Mouse (Mus musculus) kidney, embryonic 16.5 days (tissue): ENCODE data around the gene Pick1. TPM values are rescaled to one million over a fixed set of nuclear protein-coding genes. Genes with fewer than 3 reads are reported as not detected.

Experiments
- ATAC-seq: fragments of 200-750 bp; cut with Nextera tagmentation; 2 replicates; pipeline ENCODE4 v1.8.0; 2017; ENCODE audit warnings: moderate TSS enrichment; ENCODE audit not compliant: low FRiP score, low TSS enrichment
- H3K27ac ChIP-seq: fragments of 300-500 bp; sonication (generic); 2 replicates; pipeline ENCODE4 v1.5.1; 2014; ENCODE audit warnings: low read length
- H3K27me3 ChIP-seq: fragments of 300-500 bp; sonication (generic); 2 replicates; pipeline ENCODE4 v1.6.1; 2014; ENCODE audit warnings: low read length, control low read depth, mixed read lengths; ENCODE audit not compliant: insufficient read depth
- H3K36me3 ChIP-seq: fragments of 300-500 bp; sonication (generic); 2 replicates; pipeline ENCODE4 v1.6.1; 2014; ENCODE audit warnings: low read length, control low read depth, mixed read lengths; ENCODE audit not compliant: insufficient read depth
- H3K4me1 ChIP-seq: fragments of 300-500 bp; sonication (generic); 2 replicates; pipeline ENCODE4 v1.6.1; 2014; ENCODE audit warnings: low read length, control low read depth, mixed read lengths; ENCODE audit not compliant: insufficient read depth
- H3K4me2 ChIP-seq: fragments of 300-500 bp; sonication (generic); replicated peaks from 2 replicates; pipeline ENCODE4 v1.6.1; 2014; ENCODE audit warnings: low read depth, low read length
- H3K4me3 ChIP-seq: fragments of 300-500 bp; sonication (generic); 2 replicates; pipeline ENCODE4 v1.5.1; 2014; ENCODE audit warnings: mild to moderate bottlenecking, low read length
- H3K9ac ChIP-seq: fragments of 300-500 bp; sonication (generic); replicated peaks from 2 replicates; pipeline ENCODE4 v1.6.1; 2014; ENCODE audit warnings: low read length
- H3K9me3 ChIP-seq: fragments of 300-500 bp; sonication (generic); 2 replicates; pipeline ENCODE4 v1.6.1; 2016; ENCODE audit warnings: low read length, control low read depth
- WGBS: fragments of 180-500 bp; shearing (Covaris S2); extraction: QIAGEN DNeasy Blood & Tissue Kit; methylation state at CpG from one replicate; pipeline ENCODE4 v1.1.7; 2014; 5-methylcytosine and 5-hydroxymethylcytosine counted together
- polyA plus RNA-seq: library from polyadenylated mRNA; unstranded; fragments of >200 nt; fragmentation: Nextera tagmentation; extraction: Ambion mirVana; gene quantifications from 2 replicates; pipeline ENCODE4 v1.2.1, GENCODE M21; 2015

The Pick1 gene
- polyA plus RNA-seq: 56.9 and 57.8 TPM in 2 replicates

DNA sequence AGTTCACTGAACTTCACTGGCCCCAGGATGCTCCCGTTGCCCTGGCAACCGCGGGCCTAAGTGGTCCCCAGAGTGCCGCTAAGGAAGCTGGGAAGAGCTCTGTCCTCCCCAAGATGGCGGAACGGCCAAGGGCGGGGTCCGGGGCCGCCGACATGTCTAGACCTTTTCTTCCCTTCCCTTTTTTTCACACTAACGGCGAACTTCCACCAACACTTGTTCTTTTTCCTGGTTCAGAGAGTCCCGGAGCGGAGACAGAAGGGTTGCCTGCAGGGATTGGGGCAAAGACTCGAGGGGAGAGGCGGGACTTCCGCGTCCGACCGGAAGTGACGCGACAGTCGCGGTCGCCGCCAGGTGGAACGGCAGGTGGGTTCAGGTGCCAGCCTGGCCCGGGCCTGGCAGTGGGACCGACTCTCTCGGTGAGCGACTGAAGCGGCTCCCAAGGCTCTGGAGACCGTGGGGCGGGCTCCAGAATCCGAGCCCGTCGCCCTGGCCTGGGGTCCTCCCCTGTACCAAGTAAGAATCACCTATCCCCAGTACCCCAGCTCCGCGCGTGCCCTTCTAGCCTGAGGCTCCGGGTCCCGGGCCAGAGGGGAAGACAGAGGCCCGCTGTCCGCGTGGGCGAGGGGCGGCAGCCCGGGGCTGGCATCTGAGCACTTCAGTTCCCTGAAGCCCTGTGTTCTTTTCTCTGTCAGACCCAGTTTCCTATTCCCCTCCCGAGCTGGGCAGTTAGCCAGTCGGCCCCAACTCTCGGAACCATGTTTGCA lies at the start of gene Pick1, which contains the start of gene Gm49486:
Gene Pick1 (plus strand): TSS at position 116 of the 764 bp plus-strand sequence.
Gene Gm49486 (plus strand): TSS at position 334 of the 764 bp plus-strand sequence.
- H3K4me1 ChIP-seq: peaks cover 11% of the 10 kb centered on the region
- ATAC-seq: peak; percentile 87
- H3K9me3 ChIP-seq: no peaks in the 10 kb centered on the region
- H3K4me3 ChIP-seq: peak within 1 kb of the TSS; percentile 77
- peak within 1 kb of the TSS; percentile 99 for H3K27ac ChIP-seq
- peak within 1 kb of the TSS; percentile 91 for H3K4me2 ChIP-seq
- under 1% methylated on average over 51 of the region's 51 CpGs for WGBS
- peaks cover 9% of the 10 kb centered on the region; the same call in 1 of the 2 replicates for H3K36me3 ChIP-seq
- no peaks in the 10 kb centered on the region for H3K27me3 ChIP-seq
- peak within 1 kb of the TSS; percentile 86 for H3K9ac ChIP-seq

DNA sequence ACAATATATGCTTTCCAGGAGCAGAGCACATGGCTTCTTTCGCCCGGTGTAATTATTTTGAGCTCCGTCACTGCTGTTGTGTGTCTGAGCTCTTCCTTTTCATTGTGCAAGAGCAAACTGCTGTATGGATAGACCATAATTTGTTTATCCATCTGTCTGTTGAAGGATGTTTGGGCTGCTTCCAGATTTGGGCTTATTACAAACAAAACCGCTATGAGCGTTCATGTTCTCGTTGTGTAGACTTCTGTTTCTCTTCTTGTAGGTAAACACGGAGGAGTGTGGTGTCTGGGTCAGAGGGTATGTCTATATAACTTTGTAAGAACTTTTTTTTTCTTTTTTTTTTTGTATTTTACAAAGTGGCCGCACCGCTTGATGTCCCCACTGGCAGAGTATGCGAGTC lies 43.8 kb upstream of the Pick1 start:
- Histone ChIP-seq H3K9ac (no peak overlapping the region), H3K36me3 (no peaks in the 10 kb centered on the region), H3K4me3 (no peak overlapping the region), H3K27me3 (no peaks in the 10 kb centered on the region), H3K27ac (no peak overlapping the region), H3K9me3 (no peaks in the 10 kb centered on the region), H3K4me2 (no peak overlapping the region), H3K4me1 (no peaks in the 10 kb centered on the region)
- 74% methylated on average over 10 of the region's 10 CpGs for WGBS
- no peak for ATAC-seq

DNA sequence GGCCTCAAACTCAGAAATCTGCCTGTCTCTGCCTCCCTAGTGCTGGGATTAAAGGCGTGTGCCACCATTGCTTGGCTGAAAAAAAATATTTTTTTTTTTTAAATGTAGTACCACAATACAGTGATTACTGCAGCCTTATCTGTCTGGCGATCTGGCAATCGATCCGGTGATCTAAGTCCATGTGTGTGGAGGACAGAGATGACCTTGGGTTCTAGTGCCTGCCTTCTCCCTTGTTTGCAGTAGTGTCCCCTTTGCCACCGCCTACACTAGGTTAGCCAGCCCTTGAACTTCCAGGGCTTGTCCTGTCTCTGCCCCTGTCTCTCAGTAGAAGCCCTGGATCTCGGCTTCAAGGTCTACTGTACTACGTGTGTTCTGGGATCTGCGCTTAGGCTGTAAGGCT lies 41.2 kb upstream of the Pick1 start:
- 95% methylated on average over 8 of the region's 8 CpGs for WGBS
- no peaks in the 10 kb centered on the region for H3K27me3 ChIP-seq
- no peak overlapping the region for H3K27ac ChIP-seq
- no peaks in the 10 kb centered on the region for H3K36me3 ChIP-seq
- H3K4me1 ChIP-seq: 0 out of 2 replicates have a peak, but pooled peaks cover under 1% of the 10 kb centered on the region
- H3K4me2 ChIP-seq: no peak overlapping the region
- peaks cover 4% of the 10 kb centered on the region; the same call in 1 of the 2 replicates for H3K9me3 ChIP-seq
- no peak overlapping the region for H3K9ac ChIP-seq
- H3K4me3 ChIP-seq: no peak overlapping the region
- ATAC-seq: no peak

DNA sequence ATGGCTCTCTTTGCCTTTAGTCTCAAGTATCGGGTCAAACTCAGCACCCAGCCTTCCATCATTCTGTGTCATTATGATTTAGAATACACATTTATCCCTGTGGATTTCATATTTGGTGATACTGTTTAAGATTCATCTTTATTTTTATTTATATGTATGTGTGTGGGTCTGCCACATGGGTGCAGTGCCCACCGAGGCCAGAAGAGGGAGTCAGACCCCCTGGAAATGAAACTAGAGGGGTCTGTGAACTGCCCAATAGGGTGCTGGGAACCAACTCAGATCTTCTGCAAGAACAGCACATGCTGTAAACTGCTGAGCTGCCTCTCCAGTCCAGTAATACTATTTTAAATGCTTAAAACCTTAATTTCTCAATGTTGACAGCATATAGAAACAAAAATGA lies 37.5 kb upstream of the Pick1 start:
- H3K4me3 ChIP-seq: no peak overlapping the region
- 93% methylated on average over 2 of the region's 2 CpGs for WGBS
- H3K9ac ChIP-seq: no peak overlapping the region
- 0 out of 2 replicates have a peak, but pooled peaks cover 10% of the 10 kb centered on the region for H3K4me1 ChIP-seq
- H3K9me3 ChIP-seq: peaks cover 4% of the 10 kb centered on the region; the same call in 1 of the 2 replicates
- no peak for ATAC-seq
- H3K36me3 ChIP-seq: no peaks in the 10 kb centered on the region
- no peak overlapping the region for H3K27ac ChIP-seq
- H3K27me3 ChIP-seq: no peaks in the 10 kb centered on the region
- H3K4me2 ChIP-seq: no peak overlapping the region

DNA sequence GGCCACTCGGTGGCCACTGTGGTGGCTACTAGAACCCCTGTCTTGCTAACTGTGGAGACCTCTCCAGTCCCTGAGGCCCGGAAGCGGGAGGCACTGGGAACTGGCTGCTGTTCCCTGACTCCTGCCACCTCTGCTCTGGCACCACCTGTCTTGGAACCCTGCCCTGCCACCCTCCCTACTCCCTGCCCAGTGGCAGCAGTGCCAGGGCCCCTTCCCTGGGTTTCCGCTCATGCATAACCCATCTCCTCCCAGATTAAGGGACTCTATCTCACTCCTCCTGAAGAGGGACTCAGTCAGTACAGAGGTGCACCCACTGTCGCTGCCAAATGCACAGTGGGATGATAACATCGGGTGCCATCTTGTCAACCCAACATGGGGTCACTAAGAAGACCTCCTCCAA lies 36.5 kb upstream of the Pick1 start:
- Histone ChIP-seq H3K27ac (no peak overlapping the region), H3K4me2 (0 out of 2 replicates have a peak overlapping the region, but pooled peaks have one; percentile 18), H3K9ac (no peak overlapping the region), H3K9me3 (peaks cover 4% of the 10 kb centered on the region; the same call in 1 of the 2 replicates), H3K4me3 (no peak overlapping the region), H3K4me1 (0 out of 2 replicates have a peak, but pooled peaks cover 10% of the 10 kb centered on the region), H3K36me3 (no peaks in the 10 kb centered on the region), H3K27me3 (no peaks in the 10 kb centered on the region)
- 0 out of 2 replicates have a peak, but pooled peaks have one; percentile 43 for ATAC-seq
- WGBS: 82% methylated on average over 6 of the region's 6 CpGs

DNA sequence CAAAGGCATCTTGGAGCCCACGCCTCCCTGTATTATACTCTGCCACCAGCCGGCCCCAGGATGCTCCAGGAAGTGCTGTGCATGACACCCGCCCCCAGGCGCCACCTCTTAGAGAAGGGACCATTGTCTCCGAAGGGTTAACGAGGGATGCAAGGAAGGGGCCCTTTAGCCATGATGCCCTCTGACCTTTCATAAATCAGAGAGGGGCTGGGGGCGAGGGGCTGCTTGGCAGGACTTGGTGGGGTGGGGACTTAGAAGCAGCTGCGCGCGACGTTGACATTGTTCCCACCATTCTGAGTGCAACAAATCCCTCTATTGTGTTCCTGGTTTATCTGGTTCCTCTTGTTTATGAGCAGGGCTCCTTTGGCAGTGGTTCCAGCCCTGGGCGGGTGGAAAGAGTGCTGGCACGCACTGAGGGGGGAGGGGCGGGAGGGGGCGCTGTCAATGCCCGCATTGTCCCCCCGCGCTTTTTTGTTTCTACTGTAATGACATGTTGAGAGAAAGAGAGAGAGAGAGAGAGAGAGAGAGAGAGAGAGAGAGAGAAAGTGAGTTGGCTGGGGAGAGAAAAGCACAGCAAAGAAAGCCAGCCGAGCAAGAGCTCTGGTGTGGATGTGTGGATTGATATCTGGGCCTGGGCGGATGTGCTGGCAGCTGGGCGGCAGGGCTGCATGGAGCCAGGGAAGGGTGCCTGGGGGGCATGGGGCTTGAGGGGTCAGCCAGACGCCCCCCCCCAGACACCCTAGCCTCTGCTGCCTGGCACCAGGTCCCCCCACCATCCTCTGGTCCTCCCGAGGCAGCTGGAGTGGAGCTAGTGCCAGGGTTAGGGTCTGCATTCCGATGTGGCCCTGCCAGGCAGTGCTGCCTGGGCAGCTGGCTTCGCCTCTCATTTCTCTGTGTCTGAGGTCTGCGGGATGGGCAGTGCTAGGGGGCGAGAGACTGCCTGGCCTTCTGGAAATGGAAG lies 35.8 kb upstream of the Pick1 start:
- ATAC-seq: peak; percentile 47; the same call in 1 of the 2 replicates
- Histone ChIP-seq H3K9ac (no peak overlapping the region), H3K27me3 (no peaks in the 10 kb centered on the region), H3K9me3 (peaks cover 4% of the 10 kb centered on the region; the same call in 1 of the 2 replicates), H3K27ac (peak overlapping the region; percentile 37), H3K4me3 (no peak overlapping the region), H3K4me2 (peak overlapping the region; percentile 18; the same call in 1 of the 2 replicates), H3K4me1 (0 out of 2 replicates have a peak, but pooled peaks cover 10% of the 10 kb centered on the region), H3K36me3 (no peaks in the 10 kb centered on the region)
- 41% methylated on average over 27 of the region's 27 CpGs for WGBS

DNA sequence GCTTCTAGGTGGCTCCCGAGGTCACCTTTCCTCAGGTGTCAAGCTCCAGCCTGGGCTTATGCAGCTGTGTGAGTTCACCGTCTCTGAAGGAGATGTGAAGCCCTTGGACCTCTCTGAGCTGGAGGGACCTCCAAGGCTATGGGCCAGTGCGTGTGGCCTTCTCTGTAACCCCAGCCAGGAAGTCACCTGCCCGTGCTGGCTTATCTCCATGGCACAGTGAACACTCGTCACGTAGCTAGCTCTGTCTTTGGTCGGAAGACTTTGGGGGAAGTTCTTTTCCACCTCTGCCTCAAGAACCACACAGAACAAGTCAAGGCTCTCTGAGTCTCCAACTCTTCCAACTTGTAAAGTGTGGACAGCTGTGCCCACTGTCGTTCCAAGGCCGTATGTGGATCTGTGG lies 34.9 kb upstream of the Pick1 start:
- H3K27me3 ChIP-seq: no peaks in the 10 kb centered on the region
- no peak overlapping the region for H3K9ac ChIP-seq
- ATAC-seq: no peak
- peaks cover 4% of the 10 kb centered on the region; the same call in 1 of the 2 replicates for H3K9me3 ChIP-seq
- H3K36me3 ChIP-seq: no peaks in the 10 kb centered on the region
- H3K4me1 ChIP-seq: 0 out of 2 replicates have a peak, but pooled peaks cover 10% of the 10 kb centered on the region
- H3K27ac ChIP-seq: no peak overlapping the region
- H3K4me3 ChIP-seq: no peak overlapping the region
- H3K4me2 ChIP-seq: no peak overlapping the region
- 67% methylated on average over 9 of the region's 9 CpGs for WGBS

DNA sequence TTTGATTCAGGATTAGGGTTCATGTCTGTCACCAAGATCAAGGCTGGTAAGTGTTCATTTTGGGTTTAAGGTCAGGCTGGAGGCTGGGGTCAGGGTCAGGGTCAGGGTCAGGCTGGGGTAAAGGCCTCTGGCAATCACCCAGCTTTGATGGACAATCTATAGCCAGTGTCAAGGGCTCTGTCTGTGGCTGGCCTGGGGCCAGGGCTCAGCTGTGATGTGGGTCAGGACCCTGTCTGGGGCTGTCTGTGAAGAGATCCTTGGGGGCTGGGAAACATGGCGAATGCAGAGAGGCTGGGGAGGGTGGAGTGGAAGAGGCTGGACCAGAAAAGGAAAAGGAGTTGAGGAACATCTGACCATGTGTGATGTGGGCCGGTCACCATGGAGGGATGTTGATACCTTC lies 34.0 kb upstream of the Pick1 start:
- Histone ChIP-seq H3K27ac (no peak overlapping the region), H3K4me1 (0 out of 2 replicates have a peak, but pooled peaks cover 10% of the 10 kb centered on the region), H3K36me3 (no peaks in the 10 kb centered on the region), H3K4me3 (no peak overlapping the region), H3K9me3 (peaks cover 4% of the 10 kb centered on the region; the same call in 1 of the 2 replicates), H3K9ac (no peak overlapping the region), H3K27me3 (no peaks in the 10 kb centered on the region), H3K4me2 (no peak overlapping the region)
- ATAC-seq: no peak
- WGBS: 70% methylated on average over 2 of the region's 2 CpGs

DNA sequence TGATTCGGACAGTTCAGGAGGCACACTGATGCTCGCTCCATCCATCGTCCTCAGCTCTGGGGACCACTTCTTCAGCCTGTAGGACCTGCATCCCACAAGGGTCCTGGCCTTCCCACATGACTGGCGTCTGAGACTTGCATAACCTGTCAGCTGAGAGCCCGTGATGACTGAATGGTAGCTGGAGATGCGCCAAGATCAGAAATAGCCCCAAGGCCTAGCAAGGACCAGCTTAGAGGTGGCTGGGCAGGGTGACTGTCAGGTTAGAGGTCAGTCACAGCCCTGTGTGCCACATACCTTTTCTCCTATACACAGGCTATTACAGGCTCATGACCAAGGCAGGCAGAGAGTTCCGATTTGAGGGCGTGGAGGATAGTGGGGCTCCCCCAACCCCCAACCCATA lies 33.5 kb upstream of the Pick1 start:
- WGBS: 83% methylated on average over 8 of the region's 8 CpGs
- no peak for ATAC-seq
- Histone ChIP-seq H3K9me3 (peaks cover 4% of the 10 kb centered on the region; the same call in 1 of the 2 replicates), H3K27ac (no peak overlapping the region), H3K4me3 (no peak overlapping the region), H3K9ac (no peak overlapping the region), H3K4me1 (0 out of 2 replicates have a peak, but pooled peaks cover 10% of the 10 kb centered on the region), H3K4me2 (no peak overlapping the region), H3K36me3 (no peaks in the 10 kb centered on the region), H3K27me3 (no peaks in the 10 kb centered on the region)
